Mouse (Mus musculus) urinary bladder, postnatal 36 days (tissue): ENCODE results near the gene Jade3.

Experiments used
- DNase-seq, 2 experiments: peaks; one replicate each; pipeline ENCODE4 v3.0.0; 2022; ENCODE audit warnings: low spot score in 2 of 2, mixed read lengths in 1 of 2

Jade3 gene

DNA sequence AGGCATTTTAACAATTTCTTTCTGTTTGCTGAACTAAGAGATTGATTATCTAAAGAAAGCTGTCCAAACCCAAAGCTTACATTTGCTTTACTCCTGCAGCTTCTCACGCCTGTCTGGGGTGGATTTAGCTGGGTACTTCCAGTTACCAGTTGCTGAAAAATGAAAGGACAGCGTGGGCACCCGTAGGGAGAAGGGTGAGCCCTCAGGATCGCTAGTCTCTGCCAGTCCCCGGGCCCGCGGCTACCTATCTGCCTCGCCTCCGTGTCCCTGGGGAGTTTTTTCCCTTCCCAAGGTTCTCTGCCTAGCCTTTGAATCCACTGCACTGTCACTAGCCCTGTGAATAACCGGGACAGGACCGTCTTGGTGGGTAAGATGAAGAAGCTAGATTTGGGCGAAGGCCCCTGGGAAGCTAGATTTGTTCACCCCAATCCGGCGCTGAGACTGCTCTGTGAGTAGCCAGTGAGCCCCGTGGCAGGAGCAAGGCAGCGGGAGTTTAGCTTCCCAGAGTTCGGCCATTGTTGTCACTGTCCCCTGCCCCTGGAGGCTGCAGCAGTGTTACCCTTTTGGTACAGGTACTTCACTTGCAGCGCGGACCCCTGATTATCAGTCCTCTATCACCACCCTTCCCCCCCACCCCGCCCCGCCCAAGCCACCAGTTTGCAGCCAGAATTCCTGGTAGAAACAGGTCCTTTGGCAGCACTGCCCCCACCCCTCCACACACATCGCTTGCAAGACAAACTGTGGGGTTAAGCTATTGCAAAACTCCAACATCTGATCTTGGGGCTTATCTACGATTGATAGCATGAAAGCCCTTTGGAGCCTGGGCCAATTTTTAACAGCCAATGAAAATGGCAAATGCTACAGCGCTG, 122.8 kb downstream of the Jade3 start:
- peak in 1 of 2 experiments; percentile 5 for DNase-seq

DNA sequence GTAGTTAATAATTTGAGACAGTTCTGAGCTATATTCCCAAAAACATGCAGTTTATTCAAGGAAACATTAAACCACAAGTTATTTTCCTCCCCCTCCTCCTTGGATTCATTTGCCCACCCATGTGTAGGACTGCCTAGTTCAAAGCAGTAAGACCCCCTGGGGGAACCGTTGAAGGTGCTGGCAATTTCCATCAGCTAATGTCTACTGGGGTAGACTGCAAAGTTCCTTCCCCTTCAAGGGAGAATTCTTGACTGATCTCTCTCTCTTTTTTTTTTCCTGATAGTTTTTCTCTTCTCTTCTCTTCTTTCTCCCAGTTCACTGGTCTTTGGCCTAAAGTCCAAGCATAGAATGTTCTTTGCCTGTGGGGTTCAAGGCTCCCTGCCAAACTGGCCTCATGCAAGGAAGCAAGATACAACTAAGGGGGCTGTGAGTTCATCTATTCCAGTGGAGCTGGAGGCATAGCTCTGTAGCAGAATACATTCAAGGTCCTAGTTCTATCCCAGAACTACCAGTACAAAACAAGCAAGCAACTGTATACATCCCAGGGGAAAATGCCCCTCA, 123.5 kb downstream of the Jade3 start:
- no peak for DNase-seq

DNA sequence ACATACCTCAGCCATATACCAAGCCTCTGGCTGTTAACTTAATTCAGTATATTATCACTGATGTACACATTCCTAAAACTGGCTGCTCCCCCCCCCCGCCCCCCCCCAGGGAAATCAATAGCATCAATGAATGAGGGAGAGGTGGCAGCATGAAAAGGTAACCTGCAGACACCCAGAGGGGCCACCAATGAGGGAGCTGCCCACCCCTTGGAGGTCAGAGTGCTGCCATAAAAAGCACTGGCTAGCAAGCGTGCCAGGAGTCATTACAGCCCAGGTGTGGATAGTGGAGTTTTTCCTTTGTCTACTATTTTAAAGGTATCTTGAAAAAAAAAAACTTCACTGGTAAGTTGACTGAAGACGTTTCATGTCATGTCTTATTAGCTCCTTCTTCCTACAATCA, 124.0 kb downstream of the Jade3 start, which contains the start of gene Rgn:
Rgn (plus strand) TSS at position 256 of the 400 bp plus-strand sequence.
- DNase-seq, result no peak

DNA sequence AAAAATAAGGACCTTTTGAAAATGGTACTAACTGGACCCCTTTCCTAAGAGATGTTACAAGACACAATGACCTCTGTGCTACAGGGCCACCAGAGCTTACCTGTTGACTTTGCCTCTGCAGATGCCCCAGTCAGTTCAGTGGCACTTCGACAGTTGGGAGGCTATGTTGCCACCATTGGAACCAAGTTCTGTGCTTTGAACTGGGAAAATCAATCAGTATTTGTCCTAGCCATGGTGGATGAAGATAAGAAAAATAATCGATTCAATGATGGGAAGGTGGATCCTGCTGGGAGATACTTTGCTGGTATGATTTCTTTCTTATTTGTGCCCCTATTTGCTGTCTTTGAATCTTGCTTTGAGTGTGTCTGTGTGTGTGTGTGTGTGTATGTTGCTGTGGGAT, 126.7 kb downstream of the Jade3 start:
- DNase-seq, result no peak

DNA sequence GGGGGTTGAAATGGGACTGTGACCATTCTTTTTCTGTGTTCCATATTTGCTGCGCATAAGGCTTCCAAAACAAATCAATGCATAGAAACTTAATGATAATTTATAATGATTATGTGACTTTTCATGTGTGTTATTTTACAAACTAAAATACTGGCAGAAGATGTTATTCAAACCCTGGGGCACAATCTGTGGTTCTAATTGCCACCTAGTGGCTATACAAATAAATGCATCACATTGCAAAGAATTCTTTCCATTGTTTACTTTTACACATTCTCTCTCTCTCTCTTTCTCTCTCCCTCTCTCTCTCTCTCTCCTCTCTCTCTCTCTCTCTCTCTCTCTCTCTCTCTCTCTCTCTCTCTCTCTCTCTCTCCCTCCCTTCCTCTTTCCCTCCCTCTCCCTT, 136.4 kb downstream of the Jade3 start:
- DNase-seq, result no peak

DNA sequence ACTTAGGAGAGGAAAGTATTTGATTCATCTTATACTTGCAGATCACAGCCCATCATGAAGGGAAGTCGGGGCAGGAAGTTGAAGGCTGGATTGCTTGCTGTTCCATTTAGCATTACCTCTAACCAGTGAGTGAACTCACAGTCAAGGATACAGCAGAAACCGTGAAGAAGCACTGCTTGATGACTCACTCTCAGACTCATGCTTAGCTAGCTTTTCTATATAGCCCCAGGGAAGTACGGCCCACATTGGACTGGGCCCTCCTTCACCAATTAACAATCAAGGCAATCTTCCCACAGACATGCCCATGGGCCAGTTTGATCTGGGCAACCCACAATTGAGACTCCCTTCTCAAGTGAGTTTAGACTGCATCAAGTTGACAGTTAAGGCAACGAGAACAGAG, 138.5 kb downstream of the Jade3 start:
- no peak for DNase-seq
